Mouse (Mus musculus): ENCODE results near the gene Gm28374.

- TF ChIP-seq CTCF (IDR thresholded peaks at IDR 0.05; ENCODE audit: low read depth, low read length) = no peak
- TF ChIP-seq POLR2A (IDR thresholded peaks at IDR 0.05; ENCODE audit: extremely low read depth, insufficient read depth, low read length) = no peak
Observed at GRCm38 (mm10) chr19:6038326-6038725, 43.7 kb downstream of the Gm28374 start.
